ENCODE assay signal across 8 mouse cellular contexts in the genomic region with DNA sequence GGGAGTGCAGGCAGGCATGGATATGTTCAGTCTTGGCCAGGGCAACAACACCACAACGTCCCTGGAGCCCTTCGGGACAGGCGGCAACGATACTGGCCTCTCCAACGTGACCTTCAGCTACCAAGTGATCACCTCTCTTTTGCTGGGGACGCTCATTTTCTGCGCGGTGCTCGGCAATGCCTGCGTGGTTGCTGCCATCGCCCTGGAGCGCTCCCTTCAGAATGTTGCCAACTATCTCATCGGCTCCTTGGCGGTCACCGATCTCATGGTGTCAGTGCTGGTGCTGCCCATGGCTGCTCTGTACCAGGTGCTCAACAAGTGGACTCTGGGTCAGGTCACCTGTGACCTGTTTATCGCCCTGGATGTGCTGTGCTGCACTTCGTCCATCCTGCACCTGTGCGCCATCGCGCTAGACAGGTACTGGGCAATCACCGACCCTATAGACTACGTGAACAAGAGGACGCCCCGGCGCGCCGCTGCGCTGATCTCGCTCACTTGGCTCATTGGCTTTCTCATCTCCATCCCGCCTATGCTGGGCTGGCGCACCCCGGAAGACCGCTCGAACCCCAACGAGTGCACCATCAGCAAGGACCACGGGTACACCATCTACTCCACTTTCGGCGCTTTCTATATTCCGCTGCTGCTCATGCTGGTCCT. TPM values are rescaled to one million over a fixed set of nuclear protein-coding genes. Genes with fewer than 3 reads are reported as not detected.
DNase-seq lines count a peak whose midpoint lies in the region; ATAC-seq and TF ChIP-seq lines count a peak whose summit lies in the region.

No protein-coding gene starts in this region.

- no peak for TF ChIP-seq CTCF in stomach, postnatal 0 days (IDR thresholded peaks at IDR 0.05; ENCODE audit: low read depth)
- TF ChIP-seq CTCF in lung, adult 2 months (IDR thresholded peaks at IDR 0.05; ENCODE audit: insufficient read depth, low read length), result no peak

- WGBS in stomach, embryonic 15.5 days, result 2% methylated on average over 39 of the region's 39 CpGs
- 1% methylated on average over 39 of the region's 39 CpGs for WGBS in stomach, postnatal 0 days
- WGBS in hindbrain, embryonic 10.5 days, result under 1% methylated on average over 39 of the region's 39 CpGs
- 2% methylated on average over 39 of the region's 39 CpGs for WGBS in lung, adult 2 months

- no peaks in the 10 kb centered on the region for H3K36me3 ChIP-seq in stomach, embryonic 15.5 days
- H3K36me3 ChIP-seq in stomach, postnatal 0 days (ENCODE audit: control insufficient read depth, insufficient read depth, low read length), result no peaks in the 10 kb centered on the region
- no peaks in the 10 kb centered on the region for H3K36me3 ChIP-seq in hindbrain, embryonic 10.5 days

- peaks cover 35% of the 10 kb centered on the region for H3K27me3 ChIP-seq in stomach, embryonic 15.5 days (replicated peaks)
- peaks cover 6% of the 10 kb centered on the region; the same call in 1 of the 2 replicates for H3K27me3 ChIP-seq in stomach, postnatal 0 days (ENCODE audit: control insufficient read depth, insufficient read depth, low read length)
- peaks cover 49% of the 10 kb centered on the region for H3K27me3 ChIP-seq in hindbrain, embryonic 10.5 days (ENCODE audit: insufficient read depth, poor library complexity, severe bottlenecking)

- intact Hi-C loops in heart, postnatal 14 days (cut with DNase I), result loop anchor here (5.0 to 10.0 kb wide), 2 partner anchors 1473 to 1660 kb away; no protein-coding TSS in a partner anchor

- no peaks in the 10 kb centered on the region for H3K4me1 ChIP-seq in stomach, embryonic 15.5 days
- H3K4me1 ChIP-seq in stomach, postnatal 0 days (replicated peaks; ENCODE audit: control insufficient read depth, insufficient read depth), result no peaks in the 10 kb centered on the region
- peaks cover 13% of the 10 kb centered on the region; the same call in 1 of the 2 replicates for H3K4me1 ChIP-seq in hindbrain, embryonic 10.5 days (replicated peaks)
- no peaks in the 10 kb centered on the region for H3K4me1 ChIP-seq in lung, adult 2 months (ENCODE audit: control insufficient read depth, insufficient read depth, low read length)

- H3K4me3 ChIP-seq in stomach, embryonic 15.5 days (replicated peaks), result no peak overlapping the region
- H3K4me3 ChIP-seq in stomach, postnatal 0 days (ENCODE audit: low read depth, low read length), result no peak overlapping the region
- H3K4me3 ChIP-seq in hindbrain, embryonic 10.5 days, result peak overlapping the region; percentile 41
- no peak overlapping the region for H3K4me3 ChIP-seq in lung, adult 2 months (replicated peaks; ENCODE audit: extremely low read depth, low read depth, low read length)

- H3K4me2 ChIP-seq in stomach, embryonic 15.5 days, result peak overlapping the region; percentile 19; the same call in 1 of the 2 replicates
- no peak overlapping the region for H3K4me2 ChIP-seq in stomach, postnatal 0 days (replicated peaks; ENCODE audit: low read depth)

- no peak for TF ChIP-seq EP300 in stomach, postnatal 0 days (optimal IDR thresholded peaks at IDR 0.05)

- no peak for DNase-seq in stomach, postnatal 0 days (ENCODE audit: low spot score)
- peak; percentile 7 for DNase-seq in hindbrain, embryonic 10.5 days (ENCODE audit: low spot score)
- no peak for DNase-seq in lung, adult 2 months
- no peak for DNase-seq in natural killer cell, adult 2 months (ENCODE audit: low spot score in 2 of 2)
- no peak for DNase-seq in kidney, postnatal 36 days
- no peak for DNase-seq in heart, postnatal 14 days

- H3K9me3 ChIP-seq in stomach, embryonic 15.5 days, result no peaks in the 10 kb centered on the region
- H3K9me3 ChIP-seq in stomach, postnatal 0 days (ENCODE audit: control insufficient read depth, low read length), result no peaks in the 10 kb centered on the region
- H3K9me3 ChIP-seq in hindbrain, embryonic 10.5 days, result no peaks in the 10 kb centered on the region

- TF ChIP-seq POLR2A in lung, adult 2 months (IDR thresholded peaks at IDR 0.05; ENCODE audit: borderline replicate concordance, extremely low read depth, low read depth, low read length), result no peak

- no peak for ATAC-seq in stomach, embryonic 15.5 days (ENCODE audit: insufficient read depth, low FRiP score, low read depth)
- ATAC-seq in stomach, postnatal 0 days (ENCODE audit: low FRiP score, low TSS enrichment), result no peak
- ATAC-seq in megakaryocyte progenitor cell, adult 5-6 weeks (replicated peaks; ENCODE audit: poor library complexity), result 0 out of 2 replicates have a peak, but pooled peaks have one; percentile 5

- no peak overlapping the region for H3K27ac ChIP-seq in stomach, embryonic 15.5 days
- no peak overlapping the region for H3K27ac ChIP-seq in stomach, postnatal 0 days (replicated peaks)
- no peak overlapping the region for H3K27ac ChIP-seq in hindbrain, embryonic 10.5 days

- H3K9ac ChIP-seq in stomach, embryonic 15.5 days, result no peak overlapping the region
- no peak overlapping the region for H3K9ac ChIP-seq in stomach, postnatal 0 days (ENCODE audit: low read length)

RNA-seq across cellular contexts. Expression of a gene that starts 0.9 kb away (rescaled TPM):
- polyA plus RNA-seq in stomach, embryonic 15.5 days (2015; fragmentation: Nextera tagmentation; extraction: Ambion mirVana), result 0.05 and 0.10 TPM in 2 replicates
- polyA plus RNA-seq in stomach, postnatal 0 days (2015; fragmentation: Nextera tagmentation; extraction: Ambion mirVana), result not detected in 2 replicates
- 0.70 and 1.2 TPM in 2 replicates for polyA plus RNA-seq in hindbrain, embryonic 10.5 days (2016; fragmentation: Nextera tagmentation; extraction: Ambion mirVana)
- not detected in 2 replicates for total RNA-seq in megakaryocyte progenitor cell, adult 5-6 weeks (2015)
- not detected in 2 replicates for total RNA-seq in megakaryocyte progenitor cell, adult 5-6 weeks (2017)
- polyA plus RNA-seq in lung, adult 2 months (2012; rRNA removed), result not detected in 2 replicates
- not detected for total RNA-seq in heart, postnatal 14 days (2021)
